Mouse (Mus musculus) hematopoietic multipotent progenitor cell, adult 10-12 weeks (in vitro differentiated cells): Measurements from ENCODE around the gene Tas2r129. TPM values are rescaled to one million over a fixed set of nuclear protein-coding genes. Genes with fewer than 3 reads are reported as not detected.

ENCODE experiments used
- polyA plus RNA-seq: library from polyadenylated mRNA; stranded (reverse); fragments of >175 nt; gene quantifications from 2 replicates; pipeline ENCODE4 v1.2.3, GENCODE M21; 2012; ENCODE audit warnings: low replicate concordance

The Tas2r129 gene
- not detected in 2 replicates for polyA plus RNA-seq

DNA sequence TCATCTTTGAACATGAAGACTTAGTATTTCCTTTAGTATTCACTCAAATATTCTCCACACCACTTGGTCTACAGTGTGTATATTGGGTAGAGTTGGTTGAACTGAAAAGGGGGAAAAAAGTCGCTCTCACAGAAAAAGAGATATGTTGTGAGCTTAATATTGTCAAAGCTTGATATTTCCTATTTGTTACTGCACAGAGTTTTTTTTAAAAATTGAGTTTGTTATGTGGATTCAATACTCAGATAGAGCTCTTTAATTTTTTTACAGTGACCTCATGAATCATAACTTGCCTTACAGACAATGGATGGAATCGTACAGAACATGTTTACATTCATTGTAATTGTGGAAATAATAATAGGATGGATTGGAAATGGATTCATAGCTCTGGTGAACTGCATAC, at the start of gene Tas2r129:
Gene Tas2r129, plus strand, starts transcription at position 301 of the 400 bp plus-strand sequence.

GRCm38 (mm10) chr6:132909351-132909750, 41.6 kb upstream of the Tas2r129 start, which contains the start of gene Tas2r125:
Gene Tas2r125, plus strand, starts transcription at chr6:132909651.

GRCm38 (mm10) chr6:132957819-132958218, 6.9 kb downstream of the Tas2r129 start, which contains the start of gene Tas2r131:
Gene Tas2r131, minus strand, starts transcription at chr6:132957919.

DNA sequence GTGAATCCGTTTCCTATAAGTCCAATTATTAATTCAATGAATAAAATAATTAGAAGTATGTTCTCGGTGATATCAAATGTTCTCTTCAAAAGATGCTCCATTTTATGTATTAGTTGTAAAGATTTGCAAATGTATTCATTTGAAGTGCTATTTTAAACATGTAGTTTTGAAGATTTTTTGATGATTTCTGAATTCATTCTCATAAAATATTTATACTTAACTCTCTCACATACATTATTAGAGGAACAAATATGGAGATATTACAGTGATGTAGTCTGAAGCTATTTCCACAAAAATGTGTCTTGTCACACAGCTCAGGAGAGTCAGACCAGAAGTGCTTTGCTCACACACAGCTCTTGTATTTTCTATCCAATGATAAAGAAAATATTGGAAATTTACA, 30.0 kb downstream of the Tas2r129 start, which contains the start of gene Tas2r109:
Gene Tas2r109, minus strand, starts transcription at position 101 of the 400 bp plus-strand sequence.

Other genes starting within 250 kb of the Tas2r129 start
- gene Tas2r122, start 239.2 kb upstream of the Tas2r129 start, polyA plus RNA-seq: not detected in 2 replicates
- not detected in 2 replicates for gene Tas2r115, start 213.1 kb upstream of the Tas2r129 start, polyA plus RNA-seq
- gene Tas2r124, start 196.4 kb upstream of the Tas2r129 start, polyA plus RNA-seq: not detected in 2 replicates
- not detected in 2 replicates for gene Tas2r102, start 189.0 kb upstream of the Tas2r129 start, polyA plus RNA-seq
- not detected in 2 replicates for gene Tas2r136, start 172.9 kb upstream of the Tas2r129 start, polyA plus RNA-seq
- not detected in 2 replicates for gene Tas2r117, start 148.3 kb upstream of the Tas2r129 start, polyA plus RNA-seq
- not detected in 2 replicates for gene Tas2r123, start 104.0 kb upstream of the Tas2r129 start, polyA plus RNA-seq
- not detected in 2 replicates for gene Tas2r116, start 95.7 kb upstream of the Tas2r129 start, polyA plus RNA-seq
- gene Tas2r110, start 83.1 kb upstream of the Tas2r129 start, polyA plus RNA-seq: not detected in 2 replicates
- not detected in 2 replicates for gene Tas2r113, start 58.1 kb upstream of the Tas2r129 start, polyA plus RNA-seq
- gene Tas2r125, start 41.5 kb upstream of the Tas2r129 start, polyA plus RNA-seq: not detected in 2 replicates
- not detected in 2 replicates for gene Tas2r131, start 6.8 kb downstream of the Tas2r129 start, polyA plus RNA-seq
- gene Tas2r109, start 29.9 kb downstream of the Tas2r129 start, polyA plus RNA-seq: not detected in 2 replicates
- gene Tas2r103, start 86.0 kb downstream of the Tas2r129 start, polyA plus RNA-seq: not detected in 2 replicates
- not detected in 2 replicates for gene Tas2r140, start 104.7 kb downstream of the Tas2r129 start, polyA plus RNA-seq
- 57.3 and 164 TPM in 2 replicates for gene Smim10l1, start 153.8 kb downstream of the Tas2r129 start, polyA plus RNA-seq